Mouse (Mus musculus): Measurements from ENCODE around the gene Acvr2a. TPM values are rescaled to one million over a fixed set of nuclear protein-coding genes. Genes with fewer than 3 reads are reported as not detected.

Acvr2a gene
- polyA plus RNA-seq, 1 experiment: 7.6 TPM

DNA sequence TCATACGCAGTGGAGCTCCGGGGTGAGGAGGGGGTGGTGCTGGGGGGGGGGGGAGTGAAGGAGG, 136.2 kb downstream of the Acvr2a start, which contains the start of gene Orc4:
TSS of gene Orc4 (minus strand) at position 26 of the 64 bp plus-strand sequence.
- Histone ChIP-seq H3K4me1 (ENCODE audit: control insufficient read depth, insufficient read depth, low read length) (peaks cover 6% of the 10 kb centered on the region; the same call in 1 of the 2 replicates), H3K27ac (ENCODE audit: insufficient read depth, low read depth, low read length) (peak within 1 kb of the TSS; percentile 89), H3K4me3 (ENCODE audit: insufficient read depth, low read length) (peak within 1 kb of the TSS; percentile 88)
- TF ChIP-seq POLR2A (IDR thresholded peaks at IDR 0.05; ENCODE audit: borderline replicate concordance, low read depth, low read length): no peak
- TF ChIP-seq CTCF (IDR thresholded peaks at IDR 0.05; ENCODE audit: low read depth, low read length): no peak

DNA sequence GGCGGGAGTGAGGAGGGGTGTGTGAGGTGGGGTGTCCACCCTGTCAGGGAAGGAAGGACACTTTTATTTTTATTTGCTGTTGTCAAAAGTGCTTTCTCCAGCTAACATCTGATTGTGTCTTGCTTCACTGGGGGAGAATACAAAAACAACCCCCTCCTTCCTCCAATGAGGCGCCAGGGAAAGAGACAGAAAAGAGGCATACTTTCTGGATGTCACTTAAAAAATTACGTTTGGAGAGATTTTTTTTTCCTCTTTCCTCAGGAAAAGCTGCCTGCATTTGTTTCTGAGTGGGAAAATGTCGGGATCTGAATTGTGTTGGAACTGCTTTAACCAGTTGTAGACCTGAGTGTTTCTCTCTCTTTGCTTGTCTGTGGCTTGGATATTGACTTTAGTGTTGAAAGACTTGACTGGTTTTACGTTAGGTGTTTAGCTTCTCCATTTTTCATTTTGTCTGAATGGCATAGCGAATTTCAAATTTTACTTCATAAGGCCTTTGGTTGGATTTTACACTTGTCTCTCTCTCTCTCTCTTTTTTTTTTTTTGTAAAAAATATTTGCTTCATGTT, 136.5 kb downstream of the Acvr2a start:
- Histone ChIP-seq H3K4me1 (ENCODE audit: control insufficient read depth, insufficient read depth, low read length) (peaks cover 6% of the 10 kb centered on the region; the same call in 1 of the 2 replicates), H3K4me3 (ENCODE audit: insufficient read depth, low read length) (peak overlapping the region; percentile 88), H3K27ac (ENCODE audit: insufficient read depth, low read depth, low read length) (peak overlapping the region; percentile 3; the same call in 1 of the 2 replicates)
- TF ChIP-seq POLR2A (IDR thresholded peaks at IDR 0.05; ENCODE audit: borderline replicate concordance, low read depth, low read length): no peak
- TF ChIP-seq CTCF (IDR thresholded peaks at IDR 0.05; ENCODE audit: low read depth, low read length): no peak

Other genes starting within 250 kb of the Acvr2a start
- gene Mbd5, start 135.4 kb downstream of the Acvr2a start, polyA plus RNA-seq (2012; ENCODE audit: insufficient read depth, insufficient read length, missing spikeins): 20.4 and 20.6 TPM in 2 replicates
- 38.0 and 45.1 TPM in 2 replicates for gene Orc4, start 136.2 kb downstream of the Acvr2a start, polyA plus RNA-seq (2012; ENCODE audit: insufficient read depth, insufficient read length, missing spikeins)